Mouse (Mus musculus): Measurements from ENCODE around the gene Gm3182.
"Not testable (repeated sequence)": the region's sequence is repeated elsewhere in the genome, so short reads cannot be mapped to it uniquely, and the experiment has no call there.

Gm3182 gene

DNA sequence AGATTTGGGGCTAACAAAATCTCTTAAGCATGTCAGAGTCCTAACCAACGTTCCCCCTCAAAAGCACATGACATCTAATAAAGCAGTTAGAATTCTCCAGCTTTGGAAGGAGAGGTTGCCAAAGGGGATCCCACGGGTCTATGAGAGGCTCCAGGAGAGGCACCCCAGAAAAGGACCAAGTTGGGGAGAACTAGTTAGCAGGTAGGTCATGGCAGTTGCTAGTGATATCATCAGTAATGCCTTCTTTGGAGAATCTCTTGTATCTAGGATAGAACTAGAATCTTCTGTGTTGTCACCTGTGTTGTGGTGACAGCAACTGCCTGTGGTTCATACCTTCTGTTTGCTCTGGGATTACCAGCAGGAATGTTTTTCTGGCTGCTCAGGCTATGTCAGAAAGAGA, at the start of gene Gm3182:
Gene Gm3182, plus strand, starts transcription at position 301 of the 400 bp plus-strand sequence.
- not testable (repeated sequence) for DNase-seq (ENCODE audit: low spot score)

DNA sequence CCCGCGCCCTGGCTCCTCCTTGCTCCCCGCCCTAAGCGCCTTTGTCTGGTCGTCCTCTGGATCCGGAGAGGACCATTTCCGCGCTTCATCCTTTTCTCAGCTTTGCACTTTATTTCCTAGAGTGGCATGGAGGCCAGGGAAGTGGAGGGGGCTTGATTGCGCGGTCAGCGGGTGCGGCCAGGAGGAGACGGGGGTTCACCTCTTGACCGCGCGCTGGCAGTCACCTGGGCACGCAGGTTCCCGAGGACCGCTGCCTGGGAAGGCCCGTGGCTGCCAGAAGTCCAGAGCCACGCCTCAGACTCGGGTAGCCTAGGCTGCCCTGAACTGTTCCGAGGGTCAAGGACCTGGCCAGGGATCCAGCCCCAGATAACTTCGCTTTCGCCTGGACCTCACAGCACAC, 17.9 kb downstream of the Gm3182 start:
- DNase-seq (ENCODE audit: low spot score) = not testable (repeated sequence)
